Mouse (Mus musculus) CH12.LX (cell line): ENCODE measurements at regions not wholly inside any gene's neighbourhood (a gene's known extent, or its start where the extent isn't known, plus 50 kb on each side); places are given as distances from the start of the nearest gene placed in this dataset.

ENCODE experiments used
- DNase-seq: peaks from one replicate; pipeline ENCODE4 v3.0.0-alpha.2; 2013; ENCODE audit errors: extremely low read depth
- H3K27ac ChIP-seq: 2 replicates; pipeline ENCODE4 v1.5.1; 2012; ENCODE audit warnings: low read depth, mild to moderate bottlenecking, control low read depth, moderate library complexity; ENCODE audit not compliant: insufficient read depth
- H3K27me3 ChIP-seq: replicated peaks from 2 replicates; pipeline ENCODE3; 2012; ENCODE audit warnings: inconsistent platforms
- H3K36me3 ChIP-seq, 2 experiments: replicated peaks in 1 of 2; 2 replicates each; pipeline versions ENCODE3 to v1.6.1; 2012; ENCODE audit warnings: inconsistent platforms in 1 of 2, low read length in 1 of 2, mild to moderate bottlenecking in 1 of 2, mixed read lengths in 1 of 2, moderate library complexity in 1 of 2; ENCODE audit not compliant: control insufficient read depth in 1 of 2, insufficient read depth in 1 of 2
- H3K4me1 ChIP-seq, 2 experiments: 2 replicates each; pipeline ENCODE4 v1.6.1; 2012; ENCODE audit warnings: inconsistent platforms in 1 of 2, moderate library complexity in 1 of 2; ENCODE audit not compliant: insufficient read depth in 2 of 2, control insufficient read depth in 1 of 2
- H3K4me2 ChIP-seq: 2 replicates; pipeline ENCODE4 v1.6.1; 2012; ENCODE audit warnings: low read depth, mild to moderate bottlenecking, control low read depth; ENCODE audit not compliant: poor library complexity, insufficient read depth, severe bottlenecking
- H3K4me3 ChIP-seq, 3 experiments: fragments of 150-350 bp in 1 of 3; sonication (generic) in 1 of 3; replicated peaks in 1 of 3; 2 replicates each; pipeline versions ENCODE3 to v1.5.1; 2011 to 2012; ENCODE audit warnings: low read depth in 2 of 3, low read length in 2 of 3, mild to moderate bottlenecking in 2 of 3, moderate library complexity in 2 of 3, control low read depth in 1 of 3, improper control_type of control experiment in 1 of 3, inconsistent platforms in 1 of 3, mixed read lengths in 1 of 3; ENCODE audit not compliant: poor library complexity in 1 of 3
- H3K79me2 ChIP-seq: replicated peaks from 2 replicates; pipeline ENCODE4 v1.6.1; 2012; ENCODE audit warnings: mild to moderate bottlenecking, moderate library complexity; ENCODE audit not compliant: control insufficient read depth, poor library complexity, insufficient read depth, severe bottlenecking; ENCODE audit errors: extremely low read depth
- H3K9ac ChIP-seq: 2 replicates; pipeline ENCODE4 v1.6.1; 2012; ENCODE audit warnings: low read depth, mild to moderate bottlenecking, control low read depth, moderate library complexity; ENCODE audit not compliant: insufficient read depth
- H3K9me3 ChIP-seq: replicated peaks from 2 replicates; pipeline ENCODE3; 2012; ENCODE audit warnings: low read length, inconsistent platforms, mixed read lengths
- BHLHE40 ChIP-seq: IDR thresholded peaks from 2 replicates; pipeline ENCODE4 v1.6.1; 2011; ENCODE audit warnings: mild to moderate bottlenecking, low read depth, low read length, improper control_type of control experiment
- CHD2 ChIP-seq: IDR thresholded peaks from 2 replicates; pipeline ENCODE4 v1.6.1; 2011; ENCODE audit warnings: low read length, improper control_type of control experiment
- CTCF ChIP-seq, 2 experiments: IDR thresholded peaks in 1 of 2; conservative IDR thresholded peaks in 1 of 2; 2 replicates each; pipeline ENCODE4 v1.5.1; 2011 to 2012; ENCODE audit warnings: low read depth in 2 of 2, low read length in 2 of 2, improper control_type of control experiment in 1 of 2, inconsistent platforms in 1 of 2, mild to moderate bottlenecking in 1 of 2, moderate library complexity in 1 of 2
- E2F4 ChIP-seq: IDR thresholded peaks from 2 replicates; pipeline ENCODE4 v1.6.1; 2011; ENCODE audit warnings: low read depth, low read length, improper control_type of control experiment; ENCODE audit not compliant: insufficient replicate concordance
- EP300 ChIP-seq: IDR thresholded peaks from 2 replicates; pipeline ENCODE4 v1.6.1; 2011; ENCODE audit warnings: low read length, improper control_type of control experiment
- ETS1 ChIP-seq: conservative IDR thresholded peaks from 2 replicates; pipeline ENCODE4 v1.6.1; 2012; ENCODE audit warnings: low read depth, mild to moderate bottlenecking, inconsistent platforms, low read length, improper control_type of control experiment, moderate library complexity
- GABPA ChIP-seq: IDR thresholded peaks from 2 replicates; pipeline ENCODE4 v1.6.1; 2012; ENCODE audit warnings: low read depth, low read length, improper control_type of control experiment, inconsistent platforms; ENCODE audit not compliant: insufficient replicate concordance
- HCFC1 ChIP-seq: IDR thresholded peaks from 2 replicates; pipeline ENCODE4 v1.6.1; 2012; ENCODE audit warnings: low read depth, mild to moderate bottlenecking, inconsistent platforms, low read length, improper control_type of control experiment
- JUN ChIP-seq: IDR thresholded peaks from 2 replicates; pipeline ENCODE4 v1.6.1; 2011; ENCODE audit warnings: low read depth, mild to moderate bottlenecking, low read length, improper control_type of control experiment, moderate library complexity; ENCODE audit not compliant: insufficient read depth
- JUND ChIP-seq: conservative IDR thresholded peaks from 2 replicates; pipeline ENCODE4 v1.6.1; 2011; ENCODE audit warnings: low read depth, low read length, improper control_type of control experiment
- KAT2A ChIP-seq: IDR thresholded peaks from 2 replicates; pipeline ENCODE4 v1.6.1; 2012; ENCODE audit warnings: low read length, improper control_type of control experiment, inconsistent platforms; ENCODE audit not compliant: insufficient replicate concordance
- MEF2A ChIP-seq: IDR thresholded peaks from 2 replicates; pipeline ENCODE4 v1.6.1; 2014; ENCODE audit warnings: low read depth, mild to moderate bottlenecking, inconsistent platforms, low read length, improper control_type of control experiment, borderline replicate concordance
- NELFE ChIP-seq: IDR thresholded peaks from 2 replicates; pipeline ENCODE4 v1.6.1; 2011; ENCODE audit warnings: low read depth, low read length, improper control_type of control experiment
- PAX5 ChIP-seq: IDR thresholded peaks from 2 replicates; pipeline ENCODE4 v1.6.1; 2012; ENCODE audit warnings: low read length, inconsistent platforms, mixed read lengths
- RAD21 ChIP-seq: IDR thresholded peaks from 2 replicates; pipeline ENCODE4 v1.6.1; 2011; ENCODE audit warnings: low read depth, mild to moderate bottlenecking, low read length, improper control_type of control experiment, moderate library complexity
- RCOR1 ChIP-seq: conservative IDR thresholded peaks from 2 replicates; pipeline ENCODE4 v1.6.1; 2012; ENCODE audit warnings: low read depth, mild to moderate bottlenecking, inconsistent platforms, low read length, improper control_type of control experiment
- SIN3A ChIP-seq: IDR thresholded peaks from 2 replicates; pipeline ENCODE4 v1.6.1; 2012; ENCODE audit warnings: low read length, improper control_type of control experiment, inconsistent platforms
- SMC3 ChIP-seq: IDR thresholded peaks from 2 replicates; pipeline ENCODE4 v1.6.1; 2011; ENCODE audit warnings: low read depth, low read length, improper control_type of control experiment
- TCF12 ChIP-seq: IDR thresholded peaks from 2 replicates; pipeline ENCODE4 v1.6.1; 2014; ENCODE audit warnings: low read depth, mild to moderate bottlenecking, inconsistent platforms, low read length, improper control_type of control experiment
- ZNF384 ChIP-seq: IDR thresholded peaks from 2 replicates; pipeline ENCODE4 v1.6.1; 2012; ENCODE audit warnings: low read depth, low read length, improper control_type of control experiment, inconsistent platforms
- dilution Hi-C: fragments of 300-500 bp; cut with MboI; formaldehyde crosslinking; loops from 2 replicates; pipeline ENCODE4 v1.14.3; 2020; ENCODE audit warnings: low sequenced_read_pairs; ENCODE audit not compliant: extremely low pct_unique_long_range_greater_than_20kb, extremely low pct_ligation_motif_present
- in situ Hi-C: fragments of 300-500 bp; cut with MboI; formaldehyde crosslinking; loops from 3 replicates; pipeline ENCODE4 v1.14.3; 2019; ENCODE audit warnings: low sequenced_read_pairs, low pct_ligation_motif_present, low pct_unique_long_range_greater_than_20kb, mixed read lengths

- TF ChIP-seq PAX5, result no peak
- TF ChIP-seq ZNF384, result no peak
- no peak for TF ChIP-seq EP300
- no peak for TF ChIP-seq CTCF (conservative IDR thresholded peaks at IDR 0.05 in 1 of 2, IDR thresholded peaks at IDR 0.05 in 1 of 2; ENCODE audit: low read depth in 2 of 2, low read length in 2 of 2)
- no peak for TF ChIP-seq NELFE
- TF ChIP-seq SMC3, result no peak
- TF ChIP-seq RCOR1, result no peak
- no peak for TF ChIP-seq KAT2A
- TF ChIP-seq CHD2, result no peak
- no peak for TF ChIP-seq HCFC1
- no peak for TF ChIP-seq E2F4
- H3K4me2 ChIP-seq, result no peak overlapping the region
- no peak overlapping the region for H3K4me3 ChIP-seq
- in situ Hi-C loops, result no loop called here
- no peaks in the 10 kb centered on the region for H3K79me2 ChIP-seq
- dilution Hi-C loops, result no loop called here
- H3K27ac ChIP-seq, result no peak overlapping the region
- H3K9ac ChIP-seq, result no peak overlapping the region
- no peak for DNase-seq
- no peaks in the 10 kb centered on the region for H3K36me3 ChIP-seq
- H3K27me3 ChIP-seq, result no peaks in the 10 kb centered on the region
- H3K4me1 ChIP-seq, result no peaks in the 10 kb centered on the region
- H3K9me3 ChIP-seq, result no peaks in the 10 kb centered on the region
These were observed 308.0 kb upstream of the Gm15217 start for GRCm38 (mm10) chr14:46071244-46071643.

GRCm38 (mm10) chr14:46076738-46077137 is 302.5 kb upstream of the Gm15217 start:
- H3K27ac ChIP-seq, result no peak overlapping the region
- H3K9ac ChIP-seq, result no peak overlapping the region
- dilution Hi-C loops, result no loop called here
- DNase-seq, result no peak
- H3K36me3 ChIP-seq, result no peaks in the 10 kb centered on the region
- in situ Hi-C loops, result no loop called here
- no peak overlapping the region for H3K4me2 ChIP-seq
- H3K4me1 ChIP-seq, result no peaks in the 10 kb centered on the region
- H3K79me2 ChIP-seq, result no peaks in the 10 kb centered on the region
- no peaks in the 10 kb centered on the region for H3K27me3 ChIP-seq
- H3K4me3 ChIP-seq, result no peak overlapping the region
- H3K9me3 ChIP-seq, result no peaks in the 10 kb centered on the region
- TF ChIP-seq CTCF (conservative IDR thresholded peaks at IDR 0.05 in 1 of 2, IDR thresholded peaks at IDR 0.05 in 1 of 2; ENCODE audit: low read depth in 2 of 2, low read length in 2 of 2), result peak; percentile 12 to 32; a peak in 1 of 4 replicates
- no peak for TF ChIP-seq ETS1
- peak; percentile 28 for TF ChIP-seq RAD21
- TF ChIP-seq SMC3, result peak; percentile 19; the same call in 1 of the 2 replicates
- TF ChIP-seq, all 38 proteins: peak for 3

DNA sequence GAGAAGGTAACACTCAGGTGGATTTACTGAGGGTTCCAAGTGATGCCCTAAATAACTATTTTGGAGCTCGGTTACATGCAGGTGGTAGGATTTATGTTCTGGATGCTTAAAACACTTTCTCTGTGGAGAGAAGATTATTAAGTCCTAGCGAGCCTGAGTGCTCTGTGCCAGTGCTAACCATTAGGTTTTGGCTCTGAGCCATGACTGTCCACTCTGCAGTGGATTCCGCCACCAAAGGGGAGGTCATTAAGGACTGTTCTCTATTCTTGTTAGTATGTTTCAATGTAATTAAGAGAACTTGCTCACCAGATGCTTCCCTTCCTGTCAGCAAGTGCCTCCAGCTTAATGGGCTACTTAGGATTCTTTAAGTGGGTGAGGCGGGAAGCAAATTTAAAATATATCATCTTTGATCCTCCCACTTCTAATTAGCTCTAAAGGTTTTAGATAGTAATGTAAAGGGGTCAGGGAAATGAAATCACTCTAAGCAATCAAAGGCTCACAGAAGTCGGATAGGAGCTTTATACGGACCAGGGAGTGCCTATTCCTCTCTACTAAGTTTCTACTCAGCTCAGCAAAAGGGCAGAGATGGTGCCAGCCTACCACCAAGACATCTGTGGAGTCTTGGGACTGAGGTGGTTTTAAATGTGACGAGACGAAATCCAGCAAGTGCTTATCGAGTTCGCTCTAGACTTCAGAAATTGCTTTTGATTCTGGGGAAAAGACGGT is 301.6 kb upstream of the Gm15217 start:
- in situ Hi-C loops, result no loop called here
- no peak for TF ChIP-seq ZNF384
- no peak for TF ChIP-seq JUN
- no peak for TF ChIP-seq MEF2A
- no peak for TF ChIP-seq GABPA
- TF ChIP-seq PAX5, result no peak
- TF ChIP-seq TCF12, result no peak
- no peak for TF ChIP-seq SMC3
- TF ChIP-seq BHLHE40, result no peak
- no peak for TF ChIP-seq HCFC1
- no peak for TF ChIP-seq ETS1
- TF ChIP-seq E2F4, result no peak
- no peak for TF ChIP-seq JUND
- TF ChIP-seq RAD21, result no peak
- TF ChIP-seq NELFE, result no peak
- TF ChIP-seq SIN3A, result no peak

More for the DNA sequence above, 301.6 kb upstream of the Gm15217 start:
- H3K9me3 ChIP-seq, result no peaks in the 10 kb centered on the region
- H3K27ac ChIP-seq, result no peak overlapping the region
- no peaks in the 10 kb centered on the region for H3K4me1 ChIP-seq
- no peak overlapping the region for H3K4me2 ChIP-seq
- H3K27me3 ChIP-seq, result no peaks in the 10 kb centered on the region
- dilution Hi-C loops, result no loop called here
- H3K79me2 ChIP-seq, result no peaks in the 10 kb centered on the region
- H3K36me3 ChIP-seq, result no peaks in the 10 kb centered on the region
- no peak overlapping the region for H3K4me3 ChIP-seq
- H3K9ac ChIP-seq, result no peak overlapping the region
- no peak for DNase-seq
